Mouse (Mus musculus) hindlimb bud, embryonic 11.5 days (tissue): ENCODE measurements at regions not wholly inside any gene's neighbourhood (a gene's known extent, or its start where the extent isn't known, plus 50 kb on each side); places are given as distances from the start of the nearest gene placed in this dataset.

ENCODE experiments used
- DNase-seq: peaks from one replicate; pipeline ENCODE4 v3.0.0-alpha.2; 2012; ENCODE audit warnings: low read depth, low spot score; ENCODE audit errors: extremely low spot score

DNA sequence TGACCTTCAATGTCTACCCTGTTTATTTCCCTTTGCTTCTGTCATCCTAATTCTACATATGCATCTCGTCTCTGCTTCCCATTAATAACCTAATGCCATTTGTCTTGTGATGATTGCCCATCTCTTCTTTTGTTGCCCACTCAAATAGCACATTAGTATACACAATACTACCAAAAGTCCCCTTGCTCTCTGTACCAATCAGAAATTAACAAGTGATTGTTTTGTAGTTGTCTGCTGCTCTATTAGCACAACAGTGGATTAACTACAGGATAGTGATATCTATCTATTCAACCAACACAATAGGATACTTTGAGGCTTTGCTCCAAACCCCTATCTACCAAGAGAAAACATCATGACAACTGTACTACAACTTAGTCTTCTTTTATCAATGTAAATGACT lies 70.4 kb downstream of the Etaa1 start:
- DNase-seq = no peak
